Mouse (Mus musculus) kidney, adult 2 months (tissue): ENCODE measurements around the gene Otop1. TPM values are rescaled to one million over a fixed set of nuclear protein-coding genes. Genes with fewer than 3 reads are reported as not detected.

Source experiments
- DNase-seq: peaks from one replicate; pipeline ENCODE4 v3.0.0; 2021
- H3K27ac ChIP-seq: fragments of 200-500 bp; 2 replicates; pipeline ENCODE4 v1.5.1; 2012; ENCODE audit warnings: low read depth, low read length, control low read depth, inconsistent platforms; ENCODE audit not compliant: insufficient read depth
- H3K27me3 ChIP-seq: fragments of 200-500 bp; replicated peaks from 2 replicates; pipeline ENCODE4 v1.6.1; 2012; ENCODE audit warnings: mild to moderate bottlenecking, moderate library complexity, low read length, inconsistent platforms; ENCODE audit not compliant: control insufficient read depth, insufficient read depth
- H3K36me3 ChIP-seq: fragments of 200-500 bp; 2 replicates; pipeline ENCODE4 v1.6.1; 2012; ENCODE audit warnings: mild to moderate bottlenecking, moderate library complexity, low read length, inconsistent platforms; ENCODE audit not compliant: control insufficient read depth, insufficient read depth
- H3K4me1 ChIP-seq: fragments of 200-500 bp; 2 replicates; pipeline ENCODE4 v1.6.1; 2011; ENCODE audit warnings: low read length; ENCODE audit not compliant: control insufficient read depth, insufficient read depth
- H3K4me3 ChIP-seq: fragments of 200-500 bp; 2 replicates; pipeline ENCODE4 v1.5.1; 2011; ENCODE audit warnings: mild to moderate bottlenecking, low read depth, low read length, control low read depth; ENCODE audit not compliant: insufficient read depth
- CTCF ChIP-seq: fragments of 200-500 bp; conservative IDR thresholded peaks from 2 replicates; pipeline ENCODE4 v1.5.1; 2011; ENCODE audit warnings: low read depth, mild to moderate bottlenecking, control low read depth, low read length, moderate library complexity, mixed read lengths; ENCODE audit not compliant: insufficient read depth, insufficient read length
- POLR2A ChIP-seq: fragments of 200-500 bp; IDR thresholded peaks from one replicate; pipeline ENCODE4 v1.6.1; 2011; ENCODE audit warnings: low read depth, low read length, control low read depth
- WGBS: fragments of 180-500 bp; shearing (Covaris S2); methylation state at CpG from one replicate; pipeline ENCODE4 v1.1.7; 2018; 5-methylcytosine and 5-hydroxymethylcytosine counted together
- polyA plus RNA-seq: library from polyadenylated mRNA; depleted of rRNA; stranded (reverse); fragments of >200 nt; gene quantifications from 2 replicates; pipeline ENCODE4 v1.2.3, GENCODE M21; 2012

The Otop1 gene
- polyA plus RNA-seq, 1 experiment: 5.1 TPM

DNA sequence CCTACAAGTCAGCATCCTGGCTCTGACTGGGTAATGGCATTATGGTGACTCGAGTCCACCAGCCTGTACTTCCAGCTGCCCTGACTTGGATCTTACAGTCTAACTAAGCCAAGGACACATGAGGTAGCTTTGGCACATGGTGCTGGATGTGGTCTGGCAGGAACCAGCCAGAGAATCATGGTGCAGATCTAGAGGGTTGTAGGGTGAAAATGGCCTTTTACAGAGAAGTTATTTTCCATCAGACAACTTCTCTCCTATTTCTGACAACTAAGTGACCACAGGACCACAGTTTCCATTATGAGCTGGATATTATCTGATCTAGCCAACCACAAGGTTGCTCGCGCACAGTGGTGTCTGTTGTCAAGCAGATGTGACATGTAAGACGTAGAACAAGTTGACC is 1.9 kb upstream of the Otop1 start:
- Histone ChIP-seq H3K4me3 (no peak overlapping the region), H3K27ac (no peak overlapping the region), H3K27me3 (peaks cover 2% of the 10 kb centered on the region), H3K36me3 (no peaks in the 10 kb centered on the region; the same call in 1 of the 2 replicates), H3K4me1 (no peaks in the 10 kb centered on the region; the same call in 1 of the 2 replicates)
- 88% methylated on average over 4 of the region's 4 CpGs for WGBS
- no peak for DNase-seq
- TF ChIP-seq POLR2A: no peak

DNA sequence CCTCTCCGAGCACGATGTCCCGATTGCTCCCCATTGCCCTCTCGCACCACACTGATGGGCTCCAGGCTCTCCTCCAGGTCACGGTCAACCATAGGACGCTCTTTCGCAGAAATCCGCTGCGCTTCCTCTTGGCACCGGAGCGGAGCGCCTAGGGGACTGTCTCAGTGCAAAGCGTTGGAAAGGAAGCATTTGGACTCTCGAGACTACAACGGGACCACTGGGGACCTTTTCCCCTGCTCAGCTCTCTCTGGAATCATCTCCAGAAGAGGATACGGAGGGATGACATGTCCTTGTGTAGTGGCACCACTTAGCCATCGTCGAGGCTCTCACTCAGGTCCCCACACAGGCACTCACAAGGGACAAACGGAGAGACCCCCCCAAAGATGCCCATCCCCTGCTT is 679 bp downstream of the Otop1 start:
- no peak for DNase-seq
- Histone ChIP-seq H3K4me3 (no peak overlapping the region), H3K36me3 (no peaks in the 10 kb centered on the region), H3K4me1 (no peaks in the 10 kb centered on the region; the same call in 1 of the 2 replicates), H3K27me3 (peaks cover 2% of the 10 kb centered on the region), H3K27ac (no peak overlapping the region)
- 2% methylated on average over 19 of the region's 19 CpGs for WGBS
- TF ChIP-seq POLR2A (no peak), CTCF (no peak)

DNA sequence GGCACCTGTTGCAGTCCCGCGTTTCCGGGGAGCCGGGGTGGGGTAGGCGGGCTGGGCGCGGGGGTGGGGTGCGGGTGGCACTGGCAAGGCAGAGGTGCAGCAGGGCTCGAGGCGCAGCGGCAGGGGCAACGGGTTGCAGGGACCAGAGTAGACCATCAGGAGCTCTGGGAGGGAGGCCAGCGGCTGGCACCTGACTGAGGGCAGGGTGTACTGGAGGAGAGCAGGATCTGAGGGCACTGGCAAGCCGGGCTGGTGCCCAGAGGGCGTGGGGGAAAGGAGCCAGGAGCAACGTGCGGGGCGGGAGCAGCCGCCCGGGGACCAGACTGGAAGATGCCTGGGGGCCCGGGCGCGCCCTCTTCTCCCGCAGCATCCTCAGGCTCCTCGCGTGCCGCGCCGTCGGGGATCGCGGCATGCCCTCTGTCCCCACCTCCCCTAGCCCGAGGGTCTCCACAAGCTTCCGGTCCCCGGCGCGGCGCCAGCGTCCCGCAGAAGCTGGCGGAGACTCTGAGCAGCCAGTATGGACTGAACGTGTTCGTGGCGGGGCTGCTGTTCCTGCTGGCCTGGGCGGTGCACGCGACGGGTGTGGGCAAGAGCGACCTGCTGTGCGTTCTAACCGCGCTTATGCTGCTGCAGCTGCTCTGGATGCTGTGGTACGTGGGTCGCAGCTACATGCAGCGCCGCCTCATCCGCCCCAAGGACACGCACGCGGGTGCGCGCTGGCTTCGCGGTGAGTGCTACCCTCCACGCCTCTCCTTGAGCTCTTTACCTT is 1.5 kb downstream of the Otop1 start:
- TF ChIP-seq POLR2A: no peak
- TF ChIP-seq CTCF: no peak
- no peak for DNase-seq
- Histone ChIP-seq H3K4me1 (no peaks in the 10 kb centered on the region; the same call in 1 of the 2 replicates), H3K4me3 (no peak overlapping the region; the same call in 1 of the 2 replicates), H3K27me3 (peaks cover 2% of the 10 kb centered on the region), H3K36me3 (no peaks in the 10 kb centered on the region), H3K27ac (no peak overlapping the region)
- WGBS: 3% methylated on average over 65 of the region's 65 CpGs

DNA sequence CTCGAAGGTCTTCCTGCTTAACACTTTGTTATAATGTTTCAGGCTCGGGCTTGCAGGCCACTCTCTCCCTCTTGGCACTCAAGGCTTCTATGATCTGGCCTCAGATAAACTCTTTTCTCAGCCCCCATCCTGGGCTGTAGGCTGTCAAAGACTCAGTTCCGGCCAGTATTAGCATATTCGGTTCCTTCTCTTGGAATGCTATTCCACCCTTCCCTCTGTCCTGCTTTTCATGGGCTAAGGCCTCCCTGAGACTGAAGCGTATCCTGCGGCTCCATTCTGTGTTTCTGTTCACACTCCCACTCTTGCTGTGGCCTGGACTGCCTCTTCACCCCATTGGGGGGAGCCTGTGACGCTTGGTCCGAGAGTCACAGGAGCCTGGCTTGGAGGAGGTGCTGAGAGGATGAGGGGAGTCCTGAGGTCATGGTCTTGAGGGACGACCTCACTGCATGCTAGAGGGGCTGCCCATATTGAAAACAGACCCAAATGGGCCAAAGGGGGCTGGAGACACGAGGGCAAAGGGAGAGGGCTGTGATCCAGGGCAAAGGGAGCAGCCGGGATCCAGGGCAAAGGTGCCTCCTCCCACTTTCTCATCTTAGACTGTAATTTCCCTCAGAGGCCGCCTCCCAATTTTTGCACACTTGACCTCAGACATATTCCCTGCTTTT is 2.3 kb downstream of the Otop1 start:
- H3K4me3 ChIP-seq: no peak overlapping the region
- WGBS: 12% methylated on average over 12 of the region's 12 CpGs

DNA sequence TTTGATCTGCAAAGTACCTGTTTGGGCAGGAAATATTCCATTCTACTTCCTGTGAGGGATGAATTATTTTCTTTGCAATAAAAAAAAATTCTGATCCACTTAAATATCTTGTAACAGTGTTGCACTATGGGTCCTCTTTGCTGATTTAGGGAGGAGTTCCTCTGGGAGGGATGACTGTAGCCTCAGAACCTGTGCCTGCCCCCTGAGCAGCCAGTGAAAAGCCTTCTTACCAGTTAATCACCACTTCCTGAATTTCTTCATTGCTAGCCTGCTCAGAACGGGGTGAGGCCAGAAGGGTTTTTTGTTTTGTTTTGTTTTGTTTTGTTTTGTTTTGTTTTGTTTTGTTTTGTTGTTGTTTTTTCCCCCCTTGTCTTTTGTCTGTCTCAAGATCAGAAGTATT is 4.3 kb downstream of the Otop1 start:
- H3K36me3 ChIP-seq: no peaks in the 10 kb centered on the region
- DNase-seq: no peak
- H3K4me1 ChIP-seq: no peaks in the 10 kb centered on the region; the same call in 1 of the 2 replicates
- no peak for TF ChIP-seq CTCF
- no peak for TF ChIP-seq POLR2A
- H3K27ac ChIP-seq: no peak overlapping the region
- WGBS: 7% methylated on average over 1 of the region's 1 CpGs
- no peak overlapping the region for H3K4me3 ChIP-seq
- H3K27me3 ChIP-seq: peaks cover 2% of the 10 kb centered on the region

More for the DNA sequence above, 2.3 kb downstream of the Otop1 start:
- Histone ChIP-seq H3K4me1 (no peaks in the 10 kb centered on the region; the same call in 1 of the 2 replicates), H3K27me3 (peaks cover 2% of the 10 kb centered on the region), H3K27ac (no peak overlapping the region), H3K36me3 (no peaks in the 10 kb centered on the region)
- no peak for TF ChIP-seq CTCF
- TF ChIP-seq POLR2A: no peak
- DNase-seq: no peak

DNA sequence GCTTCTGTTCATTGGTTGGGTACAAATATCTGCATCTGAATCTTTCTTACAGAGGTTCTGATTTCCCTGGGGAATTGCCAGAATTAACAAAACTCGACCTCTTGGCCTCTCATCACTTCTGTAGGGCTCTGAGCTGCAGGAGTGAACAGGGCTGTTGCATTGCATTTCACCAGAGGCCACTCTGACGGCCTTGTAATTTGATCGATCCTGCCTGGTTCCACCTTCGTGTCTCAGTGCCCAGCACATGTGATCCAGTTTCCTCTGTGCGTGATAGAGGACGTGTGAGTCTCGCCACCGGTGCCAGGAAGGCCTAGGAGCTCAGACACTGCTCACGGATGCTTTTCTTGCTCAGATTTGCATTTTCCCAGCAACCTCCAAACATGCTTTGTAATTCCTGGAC is 10.0 kb downstream of the Otop1 start:
- H3K4me1 ChIP-seq: no peaks in the 10 kb centered on the region
- TF ChIP-seq CTCF: no peak
- no peak for TF ChIP-seq POLR2A
- 33% methylated on average over 9 of the region's 9 CpGs for whole genome bisulfite sequencing
- H3K36me3 ChIP-seq: no peaks in the 10 kb centered on the region
- H3K27me3 ChIP-seq: no peaks in the 10 kb centered on the region
- no peak for DNase-seq
- no peak overlapping the region for H3K27ac ChIP-seq
- H3K4me3 ChIP-seq: no peak overlapping the region

DNA sequence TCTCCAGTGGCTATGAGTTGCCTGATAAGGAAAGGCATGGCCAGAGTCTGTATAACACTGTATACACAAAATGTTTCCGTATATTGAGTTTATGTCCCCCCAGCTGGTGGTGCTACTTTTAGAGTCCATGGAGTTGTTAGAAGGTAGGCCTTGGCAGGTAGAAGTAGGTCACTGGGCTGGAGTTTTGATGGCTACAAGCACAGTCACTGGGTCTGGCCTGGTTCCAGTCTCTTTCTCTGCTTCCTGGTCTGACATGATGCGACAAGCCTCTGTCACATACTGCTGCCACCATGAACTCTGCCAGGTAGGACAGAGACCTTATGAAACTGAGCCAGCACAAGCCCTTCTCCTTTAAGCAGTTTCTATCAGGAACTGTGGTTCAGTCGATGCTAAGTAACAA is 12.7 kb downstream of the Otop1 start:
- no peaks in the 10 kb centered on the region for H3K4me1 ChIP-seq
- TF ChIP-seq CTCF (no peak), POLR2A (no peak)
- 88% methylated on average over 3 of the region's 3 CpGs for WGBS
- DNase-seq: no peak
- no peaks in the 10 kb centered on the region for H3K27me3 ChIP-seq
- H3K36me3 ChIP-seq: no peaks in the 10 kb centered on the region
- no peak overlapping the region for H3K4me3 ChIP-seq
- no peak overlapping the region for H3K27ac ChIP-seq
